Mouse (Mus musculus): ENCODE results near the gene Itgb6.

GRCm38 (mm10) chr2:60703315-60703714 lies 19.1 kb downstream of the Itgb6 start:
- TF ChIP-seq CTCF (IDR thresholded peaks at IDR 0.05; ENCODE audit: low read depth, low read length) (no peak), POLR2A (IDR thresholded peaks at IDR 0.05; ENCODE audit: borderline replicate concordance, low read depth, low read length) (no peak)
